Mouse (Mus musculus) kidney, embryonic 16.5 days (tissue): Measurements from ENCODE around the gene Zfp750. TPM values are rescaled to one million over a fixed set of nuclear protein-coding genes. Genes with fewer than 3 reads are reported as not detected.
A peak's percentile ranks its signal among the peaks of the same experiment; 100 is the strongest.

Experiments used
- ATAC-seq: fragments of 200-750 bp; cut with Nextera tagmentation; 2 replicates; pipeline ENCODE4 v1.8.0; 2017; ENCODE audit warnings: moderate TSS enrichment; ENCODE audit not compliant: low FRiP score, low TSS enrichment
- H3K27ac ChIP-seq: fragments of 300-500 bp; sonication (generic); 2 replicates; pipeline ENCODE4 v1.5.1; 2014; ENCODE audit warnings: low read length
- H3K27me3 ChIP-seq: fragments of 300-500 bp; sonication (generic); 2 replicates; pipeline ENCODE4 v1.6.1; 2014; ENCODE audit warnings: low read length, control low read depth, mixed read lengths; ENCODE audit not compliant: insufficient read depth
- H3K36me3 ChIP-seq: fragments of 300-500 bp; sonication (generic); 2 replicates; pipeline ENCODE4 v1.6.1; 2014; ENCODE audit warnings: low read length, control low read depth, mixed read lengths; ENCODE audit not compliant: insufficient read depth
- H3K4me1 ChIP-seq: fragments of 300-500 bp; sonication (generic); 2 replicates; pipeline ENCODE4 v1.6.1; 2014; ENCODE audit warnings: low read length, control low read depth, mixed read lengths; ENCODE audit not compliant: insufficient read depth
- H3K4me2 ChIP-seq: fragments of 300-500 bp; sonication (generic); replicated peaks from 2 replicates; pipeline ENCODE4 v1.6.1; 2014; ENCODE audit warnings: low read depth, low read length
- H3K4me3 ChIP-seq: fragments of 300-500 bp; sonication (generic); 2 replicates; pipeline ENCODE4 v1.5.1; 2014; ENCODE audit warnings: mild to moderate bottlenecking, low read length
- H3K9ac ChIP-seq: fragments of 300-500 bp; sonication (generic); replicated peaks from 2 replicates; pipeline ENCODE4 v1.6.1; 2014; ENCODE audit warnings: low read length
- H3K9me3 ChIP-seq: fragments of 300-500 bp; sonication (generic); 2 replicates; pipeline ENCODE4 v1.6.1; 2016; ENCODE audit warnings: low read length, control low read depth
- WGBS: fragments of 180-500 bp; shearing (Covaris S2); extraction: QIAGEN DNeasy Blood & Tissue Kit; methylation state at CpG from one replicate; pipeline ENCODE4 v1.1.7; 2014; 5-methylcytosine and 5-hydroxymethylcytosine counted together
- polyA plus RNA-seq: library from polyadenylated mRNA; unstranded; fragments of >200 nt; fragmentation: Nextera tagmentation; extraction: Ambion mirVana; gene quantifications from 2 replicates; pipeline ENCODE4 v1.2.1, GENCODE M21; 2015

Gene Zfp750
- polyA plus RNA-seq, 1 experiment from 2014 or later: 0.77 TPM

DNA sequence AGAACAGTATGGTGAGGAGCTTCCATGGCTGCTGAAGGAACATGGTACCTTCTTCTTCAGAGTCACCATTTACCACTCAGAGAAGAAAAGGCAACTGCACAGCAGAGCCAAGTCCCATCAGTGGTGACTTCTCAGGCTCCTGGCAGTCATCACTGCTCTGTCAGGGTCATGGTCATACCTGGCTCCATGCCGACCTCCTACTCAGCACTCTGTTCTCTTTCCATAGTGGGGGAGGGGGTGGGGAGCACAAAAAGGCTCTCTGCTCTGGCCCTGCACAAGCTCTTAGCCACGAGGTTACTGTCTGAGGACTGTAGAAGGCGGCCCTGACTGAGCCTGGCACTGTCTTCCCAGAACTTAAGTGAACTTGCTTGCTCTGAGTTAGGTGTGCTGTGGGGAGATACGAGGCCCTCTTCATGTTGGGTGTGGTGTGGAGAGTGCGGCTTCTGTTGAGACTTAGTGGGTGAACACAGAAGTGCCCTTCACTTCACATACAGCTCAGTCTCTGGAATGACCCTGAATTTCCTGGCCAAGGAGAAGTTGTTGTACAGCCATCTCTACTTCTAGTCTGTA, 24.2 kb upstream of the Zfp750 start:
- peaks cover 13% of the 10 kb centered on the region for H3K4me1 ChIP-seq
- H3K27me3 ChIP-seq: no peaks in the 10 kb centered on the region
- peak overlapping the region; percentile 55; the same call in 1 of the 2 replicates for H3K27ac ChIP-seq
- 0 out of 2 replicates have a peak, but pooled peaks cover 4% of the 10 kb centered on the region for H3K36me3 ChIP-seq
- WGBS: 90% methylated on average over 5 of the region's 5 CpGs
- no peak overlapping the region for H3K4me3 ChIP-seq
- H3K9me3 ChIP-seq: no peaks in the 10 kb centered on the region
- ATAC-seq: no peak
- H3K9ac ChIP-seq: no peak overlapping the region
- no peak overlapping the region for H3K4me2 ChIP-seq

DNA sequence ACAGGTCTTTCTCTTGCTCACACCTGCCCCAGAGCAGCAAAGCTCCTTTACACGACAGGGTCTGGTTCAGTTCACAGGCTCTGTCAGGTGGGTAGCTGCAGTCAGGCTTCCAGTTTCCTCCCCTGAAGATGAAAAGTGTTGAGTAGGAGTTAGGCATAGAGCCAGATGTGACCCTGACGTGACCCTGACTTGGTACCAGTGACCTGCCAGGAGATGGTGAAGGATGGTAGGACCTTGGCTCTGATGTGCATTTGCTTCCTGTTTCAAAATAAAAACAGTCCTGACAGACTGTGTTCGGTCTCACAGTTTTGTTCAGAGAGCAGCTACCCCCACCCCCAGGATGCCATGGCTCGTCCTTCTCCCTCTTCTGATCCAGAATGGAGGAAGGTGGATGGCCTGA, 23.3 kb upstream of the Zfp750 start:
- ATAC-seq: no peak
- WGBS: 71% methylated on average over 4 of the region's 4 CpGs

DNA sequence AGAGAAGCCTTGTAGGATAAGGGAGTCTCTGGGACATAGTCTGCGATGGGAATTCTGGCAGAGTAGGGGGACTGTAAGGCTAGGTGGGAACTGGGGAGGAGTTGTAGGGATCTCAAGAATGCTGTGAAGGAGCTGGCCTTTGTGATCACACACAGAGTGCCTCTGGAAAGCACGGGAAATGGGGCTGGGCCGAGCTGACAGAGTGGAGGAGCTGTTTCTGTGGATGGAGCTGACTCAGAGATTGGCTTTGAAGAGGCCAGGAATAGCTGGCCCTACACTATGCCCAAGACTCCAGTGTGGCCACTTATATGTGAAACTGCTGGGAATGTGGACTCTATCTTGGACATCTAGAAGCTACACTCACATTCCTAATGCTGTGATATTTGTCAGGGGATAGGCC, 17.4 kb upstream of the Zfp750 start:
- Histone ChIP-seq H3K4me2 (no peak overlapping the region), H3K27me3 (no peaks in the 10 kb centered on the region), H3K9me3 (no peaks in the 10 kb centered on the region), H3K4me3 (no peak overlapping the region), H3K36me3 (no peaks in the 10 kb centered on the region), H3K27ac (no peak overlapping the region), H3K4me1 (peaks cover 6% of the 10 kb centered on the region), H3K9ac (no peak overlapping the region)
- ATAC-seq: no peak
- WGBS: 39% methylated on average over 3 of the region's 3 CpGs

More for the DNA sequence above, 23.3 kb upstream of the Zfp750 start:
- Histone ChIP-seq H3K4me1 (peaks cover 10% of the 10 kb centered on the region), H3K9ac (no peak overlapping the region), H3K4me3 (no peak overlapping the region), H3K4me2 (no peak overlapping the region), H3K27ac (no peak overlapping the region), H3K36me3 (0 out of 2 replicates have a peak, but pooled peaks cover 4% of the 10 kb centered on the region), H3K9me3 (no peaks in the 10 kb centered on the region), H3K27me3 (no peaks in the 10 kb centered on the region)

DNA sequence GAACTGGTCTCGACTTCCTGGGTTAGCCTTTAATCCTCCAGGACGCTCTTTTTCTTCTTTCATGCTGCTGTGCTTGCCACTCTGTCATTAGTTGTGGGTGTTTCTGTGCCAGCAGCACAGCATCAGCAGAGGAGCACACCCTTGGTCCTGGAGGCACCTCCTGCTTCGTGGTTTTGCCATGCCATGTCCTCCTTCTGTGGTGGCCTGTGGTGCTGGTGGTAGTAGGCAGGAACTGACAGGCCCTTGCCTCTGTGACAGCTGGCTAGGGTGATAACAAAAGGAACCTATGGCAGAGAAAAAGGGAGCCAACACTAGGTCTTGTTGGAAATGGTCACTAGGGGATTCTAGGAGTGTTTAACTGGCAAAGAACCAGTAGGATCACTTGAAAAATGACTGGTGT, 10.6 kb upstream of the Zfp750 start:
- H3K27me3 ChIP-seq: no peaks in the 10 kb centered on the region

DNA sequence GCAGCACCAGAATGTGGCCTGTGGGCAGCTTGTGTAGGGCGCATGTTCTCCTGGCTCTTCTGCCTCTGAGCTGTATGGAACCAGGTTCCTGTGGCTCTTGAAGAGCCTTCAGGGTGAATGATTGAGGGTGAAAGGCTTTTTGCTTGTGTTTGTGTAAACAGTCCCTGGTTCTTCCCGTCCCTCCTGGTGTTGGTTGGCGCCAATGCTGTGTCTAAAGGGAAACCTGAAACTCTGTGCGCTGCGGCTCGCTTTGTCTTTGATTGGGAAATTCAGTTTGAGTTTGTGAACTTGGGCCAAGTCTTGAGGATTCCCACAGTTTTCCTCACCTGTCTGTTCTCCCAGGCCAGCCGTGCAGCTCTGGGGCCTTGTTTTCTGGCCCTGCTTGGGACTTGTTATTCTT, 5.1 kb upstream of the Zfp750 start:
- H3K9ac ChIP-seq: no peak overlapping the region
- H3K9me3 ChIP-seq: no peaks in the 10 kb centered on the region
- H3K4me2 ChIP-seq: no peak overlapping the region
- WGBS: 80% methylated on average over 7 of the region's 7 CpGs
- no peak overlapping the region for H3K4me3 ChIP-seq
- H3K36me3 ChIP-seq: no peaks in the 10 kb centered on the region
- no peak overlapping the region for H3K27ac ChIP-seq
- no peaks in the 10 kb centered on the region for H3K4me1 ChIP-seq
- no peak for ATAC-seq
- no peaks in the 10 kb centered on the region for H3K27me3 ChIP-seq

More for the DNA sequence above, 10.6 kb upstream of the Zfp750 start:
- no peak overlapping the region for H3K4me3 ChIP-seq
- H3K9ac ChIP-seq: no peak overlapping the region
- H3K4me2 ChIP-seq: no peak overlapping the region
- 87% methylated on average over 3 of the region's 3 CpGs for WGBS
- H3K27ac ChIP-seq: no peak overlapping the region
- H3K36me3 ChIP-seq: no peaks in the 10 kb centered on the region
- H3K9me3 ChIP-seq: no peaks in the 10 kb centered on the region
- H3K4me1 ChIP-seq: peaks cover 1% of the 10 kb centered on the region
- no peak for ATAC-seq

DNA sequence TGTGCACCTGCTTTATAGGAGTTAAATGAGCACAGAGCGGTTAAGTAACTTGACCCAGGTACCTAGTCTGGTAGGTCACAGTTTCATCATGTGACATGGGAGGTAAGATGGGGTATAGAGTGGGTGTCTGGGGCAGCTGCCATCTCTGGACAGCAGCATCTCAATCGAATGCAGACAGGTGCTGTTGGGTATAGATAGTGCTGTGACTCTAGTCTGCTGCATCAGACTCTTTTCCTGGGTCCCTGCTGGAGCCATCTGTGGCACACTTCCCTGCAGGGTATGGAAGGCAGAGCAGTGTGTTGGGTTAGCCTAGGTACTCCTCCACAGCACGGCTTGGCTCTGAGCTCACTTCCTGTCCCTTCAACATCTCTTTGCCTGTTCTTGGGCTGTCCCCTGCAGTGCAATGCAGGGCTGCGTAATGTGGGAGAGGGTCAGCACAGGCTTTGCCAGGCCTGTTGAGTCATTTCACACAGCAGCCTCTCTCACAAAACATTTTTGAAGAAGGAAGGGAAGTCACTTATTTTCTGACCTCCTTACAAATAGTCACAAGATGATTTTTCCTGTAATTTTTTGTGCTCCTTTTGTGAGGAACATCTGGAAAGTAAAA, 3.1 kb upstream of the Zfp750 start:
- ATAC-seq: 0 out of 2 replicates have a peak, but pooled peaks have one; percentile 15
- Histone ChIP-seq H3K36me3 (no peaks in the 10 kb centered on the region), H3K27me3 (no peaks in the 10 kb centered on the region), H3K27ac (no peak overlapping the region), H3K9me3 (no peaks in the 10 kb centered on the region), H3K9ac (no peak overlapping the region), H3K4me2 (no peak overlapping the region), H3K4me1 (peaks cover 5% of the 10 kb centered on the region; the same call in 1 of the 2 replicates), H3K4me3 (no peak overlapping the region)
- 81% methylated on average over 4 of the region's 4 CpGs for WGBS

DNA sequence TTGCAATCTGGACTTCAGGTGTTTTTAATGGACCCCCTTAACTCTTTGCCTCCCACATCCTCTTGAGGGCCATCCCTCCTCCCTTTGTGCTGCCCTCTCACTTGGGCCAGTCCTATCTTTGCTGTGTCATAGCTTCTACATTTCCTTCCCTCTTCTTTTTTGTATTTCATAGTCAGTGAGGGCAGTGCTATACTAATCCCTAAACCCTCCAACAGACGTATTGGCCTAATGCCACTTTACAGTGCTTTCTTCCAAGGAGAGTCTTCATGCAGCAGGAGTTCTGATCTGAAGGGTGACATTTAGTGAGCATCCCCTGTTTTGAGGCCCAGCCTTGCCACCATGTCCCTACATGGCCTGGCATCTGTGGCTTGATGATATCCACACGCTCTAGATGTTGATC, 1.6 kb upstream of the Zfp750 start:
- Histone ChIP-seq H3K9ac (no peak overlapping the region), H3K36me3 (no peaks in the 10 kb centered on the region), H3K27ac (no peak overlapping the region), H3K27me3 (no peaks in the 10 kb centered on the region), H3K4me2 (no peak overlapping the region), H3K4me3 (no peak overlapping the region), H3K4me1 (peaks cover 5% of the 10 kb centered on the region; the same call in 1 of the 2 replicates), H3K9me3 (no peaks in the 10 kb centered on the region)
- WGBS: 91% methylated on average over 2 of the region's 2 CpGs
- ATAC-seq: no peak

DNA sequence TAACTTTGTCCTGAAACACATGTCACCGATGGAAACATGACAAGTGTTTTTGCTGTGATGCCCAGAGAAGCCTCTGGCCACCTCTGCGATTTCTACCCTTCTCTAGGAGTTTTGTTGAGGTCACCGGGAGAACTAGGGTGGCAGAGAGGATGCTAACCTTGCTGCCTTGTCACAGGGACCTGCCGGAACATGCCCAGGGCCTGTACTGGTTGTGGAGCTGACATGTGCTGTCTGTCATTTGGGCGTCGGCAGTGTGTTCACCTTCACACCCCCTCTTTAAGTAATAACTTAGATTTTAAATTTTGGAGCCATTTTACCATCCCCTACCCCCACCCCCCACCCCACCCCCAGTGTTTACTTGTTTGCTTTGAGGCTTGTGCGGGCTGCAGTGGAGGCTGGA, 570 bp upstream of the Zfp750 start:
- H3K4me3 ChIP-seq: no peak overlapping the region
- no peaks in the 10 kb centered on the region for H3K27me3 ChIP-seq

DNA sequence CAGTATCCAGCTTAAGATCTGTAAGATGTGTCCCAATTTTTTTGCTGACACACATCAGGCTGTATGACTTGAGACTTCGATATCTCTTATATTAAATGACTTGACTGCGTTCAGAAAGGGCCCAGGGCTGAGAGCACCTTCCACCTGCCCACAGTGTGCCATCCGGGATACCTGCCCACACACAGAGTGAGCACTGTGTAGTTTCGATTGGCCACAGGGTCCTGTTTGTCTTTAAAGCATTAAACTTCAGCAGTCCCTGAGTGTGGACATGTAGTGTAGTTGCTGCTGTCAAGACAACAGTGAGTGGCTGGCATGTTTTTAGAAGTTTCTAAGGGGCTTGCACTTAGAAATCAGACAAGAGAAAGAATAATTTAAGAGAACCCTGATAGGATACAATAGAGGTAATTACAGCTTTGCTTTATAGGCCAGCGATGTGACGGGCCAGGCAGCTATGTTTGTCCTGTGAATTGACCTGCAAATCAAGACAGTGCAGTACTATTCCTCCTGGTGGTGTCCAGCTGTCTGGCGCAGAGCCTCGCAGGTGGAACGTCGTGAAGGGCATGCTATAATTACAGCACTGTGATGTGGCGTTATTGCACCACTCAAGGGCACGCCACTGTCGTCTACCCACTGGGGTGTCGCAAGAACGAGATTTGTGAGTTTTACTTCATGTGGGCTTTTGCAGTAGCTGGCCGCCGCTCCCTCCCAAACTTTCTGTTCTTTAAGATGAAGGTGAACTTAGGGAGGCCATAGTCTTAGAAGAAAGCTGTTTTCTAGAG, 1.3 kb downstream of the Zfp750 start:
- 72% methylated on average over 17 of the region's 17 CpGs for WGBS
- no peaks in the 10 kb centered on the region for H3K36me3 ChIP-seq

More for the DNA sequence above, 570 bp upstream of the Zfp750 start:
- H3K4me2 ChIP-seq: no peak overlapping the region
- peaks cover 5% of the 10 kb centered on the region; the same call in 1 of the 2 replicates for H3K4me1 ChIP-seq
- no peaks in the 10 kb centered on the region for H3K9me3 ChIP-seq
- WGBS: 80% methylated on average over 7 of the region's 7 CpGs
- no peaks in the 10 kb centered on the region for H3K36me3 ChIP-seq
- H3K27ac ChIP-seq: no peak overlapping the region
- ATAC-seq: no peak
- H3K9ac ChIP-seq: no peak overlapping the region

DNA sequence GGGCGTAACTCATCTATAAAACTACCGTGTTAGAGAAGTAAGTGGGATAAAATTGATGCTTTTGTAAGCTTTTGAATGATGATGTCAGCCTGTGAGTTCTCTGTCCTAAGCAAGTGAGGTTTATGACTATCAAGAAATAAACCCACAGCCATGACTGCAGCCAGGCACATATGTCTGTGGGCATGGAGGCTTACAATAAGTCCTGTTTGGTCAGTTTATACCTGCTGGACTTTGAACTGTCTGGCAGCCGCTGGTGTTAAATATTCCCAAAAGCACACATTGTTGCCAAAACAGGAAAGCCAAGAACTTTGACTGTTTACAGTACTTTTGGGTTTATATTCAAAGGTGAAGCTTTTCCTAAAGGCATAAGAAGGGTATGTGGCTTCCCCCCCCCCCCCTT, 2.2 kb downstream of the Zfp750 start:
- H3K9me3 ChIP-seq: no peaks in the 10 kb centered on the region
- no peak overlapping the region for H3K4me3 ChIP-seq
- H3K4me2 ChIP-seq: no peak overlapping the region
- no peak for ATAC-seq
- 80% methylated on average over 3 of the region's 3 CpGs for WGBS
- H3K4me1 ChIP-seq: peaks cover 5% of the 10 kb centered on the region; the same call in 1 of the 2 replicates
- H3K27me3 ChIP-seq: no peaks in the 10 kb centered on the region
- H3K9ac ChIP-seq: no peak overlapping the region
- no peak overlapping the region for H3K27ac ChIP-seq
- no peaks in the 10 kb centered on the region for H3K36me3 ChIP-seq

More for the DNA sequence above, 1.3 kb downstream of the Zfp750 start:
- Histone ChIP-seq H3K4me1 (peaks cover 5% of the 10 kb centered on the region; the same call in 1 of the 2 replicates), H3K4me2 (no peak overlapping the region), H3K27ac (no peak overlapping the region), H3K9ac (no peak overlapping the region), H3K4me3 (no peak overlapping the region), H3K27me3 (no peaks in the 10 kb centered on the region), H3K9me3 (no peaks in the 10 kb centered on the region)
- no peak for ATAC-seq
